Mouse (Mus musculus) lung, embryonic 14.5 days (tissue): ENCODE measurements at regions not wholly inside any gene's neighbourhood (a gene's known extent, or its start where the extent isn't known, plus 50 kb on each side); places are given as distances from the start of the nearest gene placed in this dataset.

Source experiments
- ATAC-seq: fragments of 200-750 bp; cut with Nextera tagmentation; 2 replicates; pipeline ENCODE4 v1.8.0; 2017; ENCODE audit warnings: mild to moderate bottlenecking, moderate TSS enrichment, moderate library complexity; ENCODE audit not compliant: insufficient read depth
- DNase-seq: peaks from one replicate; pipeline ENCODE4 v3.0.0-alpha.2; 2015
- H3K27ac ChIP-seq: fragments of 300-500 bp; sonication (generic); 2 replicates; pipeline ENCODE4 v1.5.1; 2014; ENCODE audit warnings: low read depth, mild to moderate bottlenecking, moderate library complexity
- H3K27me3 ChIP-seq: fragments of 300-500 bp; sonication (generic); 2 replicates; pipeline ENCODE4 v1.6.1; 2014; ENCODE audit warnings: low read length, control low read depth; ENCODE audit not compliant: insufficient read depth
- H3K36me3 ChIP-seq: fragments of 300-500 bp; sonication (generic); 2 replicates; pipeline ENCODE4 v1.6.1; 2014; ENCODE audit warnings: control low read depth; ENCODE audit not compliant: insufficient read depth
- H3K4me1 ChIP-seq: fragments of 300-500 bp; sonication (generic); 2 replicates; pipeline ENCODE4 v1.6.1; 2014; ENCODE audit warnings: antibody characterized with exemption, control low read depth; ENCODE audit not compliant: insufficient read depth
- H3K4me2 ChIP-seq: fragments of 300-500 bp; sonication (generic); 2 replicates; pipeline ENCODE4 v1.6.1; 2014; ENCODE audit warnings: mild to moderate bottlenecking
- H3K4me3 ChIP-seq: fragments of 300-500 bp; sonication (generic); 2 replicates; pipeline ENCODE4 v1.5.1; 2014; ENCODE audit warnings: low read depth, low read length
- H3K9ac ChIP-seq: fragments of 300-500 bp; sonication (generic); 2 replicates; pipeline ENCODE4 v1.6.1; 2014
- H3K9me3 ChIP-seq: fragments of 300-500 bp; sonication (generic); 2 replicates; pipeline ENCODE4 v1.6.1; 2016; ENCODE audit warnings: low read depth, low read length, control low read depth
- CTCF ChIP-seq: IDR thresholded peaks from 2 replicates; pipeline ENCODE4 v1.5.1; 2016; ENCODE audit warnings: antibody characterized with exemption, low read depth
- WGBS: fragments of 180-500 bp; shearing (Covaris S2); extraction: QIAGEN DNeasy Blood & Tissue Kit; methylation state at CpG from one replicate; pipeline ENCODE4 v1.1.7; 2014; 5-methylcytosine and 5-hydroxymethylcytosine counted together

GRCm38 (mm10) chr9:24943830-24944229, 145.4 kb upstream of the Gm10181 start:
- 35% methylated on average over 6 of the region's 6 CpGs for WGBS
- Histone ChIP-seq H3K9me3 (no peaks in the 10 kb centered on the region), H3K4me2 (no peak overlapping the region), H3K4me3 (no peak overlapping the region), H3K9ac (no peak overlapping the region), H3K36me3 (no peaks in the 10 kb centered on the region), H3K27ac (no peak overlapping the region), H3K4me1 (no peaks in the 10 kb centered on the region), H3K27me3 (no peaks in the 10 kb centered on the region)
- peak; percentile 79 for ATAC-seq
- TF ChIP-seq CTCF = no peak
- peak; percentile 65 for DNase-seq

- ATAC-seq (no peak), DNase-seq (no peak)
- Histone ChIP-seq H3K4me2 (no peak overlapping the region), H3K9ac (no peak overlapping the region), H3K27ac (no peak overlapping the region), H3K9me3 (no peaks in the 10 kb centered on the region), H3K4me3 (no peak overlapping the region), H3K4me1 (no peaks in the 10 kb centered on the region), H3K36me3 (no peaks in the 10 kb centered on the region), H3K27me3 (no peaks in the 10 kb centered on the region)
- no peak for TF ChIP-seq CTCF
- 32% methylated on average over 23 of the region's 23 CpGs for WGBS
Measured at GRCm38 (mm10) chr9:24952516-24952915, 136.7 kb upstream of the Gm10181 start.

GRCm38 (mm10) chr9:24955641-24956040, 133.6 kb upstream of the Gm10181 start:
- H3K9ac ChIP-seq = no peak overlapping the region
- H3K27me3 ChIP-seq = no peaks in the 10 kb centered on the region
- DNase-seq (no peak), ATAC-seq (no peak)
- H3K27ac ChIP-seq = no peak overlapping the region
- TF ChIP-seq CTCF = no peak
- WGBS = 53% methylated on average over 5 of the region's 5 CpGs
- H3K4me1 ChIP-seq = no peaks in the 10 kb centered on the region
- H3K36me3 ChIP-seq = no peaks in the 10 kb centered on the region
- no peak overlapping the region for H3K4me2 ChIP-seq
- no peaks in the 10 kb centered on the region for H3K9me3 ChIP-seq
- H3K4me3 ChIP-seq = no peak overlapping the region

GRCm38 (mm10) chr9:24956566-24956965, 132.7 kb upstream of the Gm10181 start:
- no peaks in the 10 kb centered on the region for H3K4me1 ChIP-seq
- DNase-seq (no peak), ATAC-seq (no peak)
- no peak overlapping the region for H3K4me2 ChIP-seq
- H3K9me3 ChIP-seq = no peaks in the 10 kb centered on the region
- H3K27ac ChIP-seq = no peak overlapping the region
- no peak for TF ChIP-seq CTCF
- no peak overlapping the region for H3K4me3 ChIP-seq
- H3K27me3 ChIP-seq = no peaks in the 10 kb centered on the region
- no peaks in the 10 kb centered on the region for H3K36me3 ChIP-seq
- WGBS = 52% methylated on average over 7 of the region's 7 CpGs
- no peak overlapping the region for H3K9ac ChIP-seq

GRCm38 (mm10) chr9:24963290-24963689, 125.9 kb upstream of the Gm10181 start:
- no peak for DNase-seq
- no peak for TF ChIP-seq CTCF
- H3K27ac ChIP-seq = no peak overlapping the region
- H3K36me3 ChIP-seq = no peaks in the 10 kb centered on the region
- H3K4me1 ChIP-seq = no peaks in the 10 kb centered on the region
- H3K27me3 ChIP-seq = no peaks in the 10 kb centered on the region
- H3K4me2 ChIP-seq = no peak overlapping the region
- WGBS = 50% methylated on average over 1 of the region's 1 CpGs
- no peaks in the 10 kb centered on the region for H3K9me3 ChIP-seq
- H3K9ac ChIP-seq = no peak overlapping the region
- ATAC-seq = no peak
- H3K4me3 ChIP-seq = no peak overlapping the region

- DNase-seq = peak; percentile 19
- no peak overlapping the region for H3K27ac ChIP-seq
- no peaks in the 10 kb centered on the region for H3K27me3 ChIP-seq
- no peak overlapping the region for H3K9ac ChIP-seq
- TF ChIP-seq CTCF = no peak
- no peak overlapping the region for H3K4me3 ChIP-seq
- WGBS = 68% methylated on average over 10 of the region's 10 CpGs
- no peaks in the 10 kb centered on the region for H3K4me1 ChIP-seq
- no peaks in the 10 kb centered on the region for H3K9me3 ChIP-seq
- H3K36me3 ChIP-seq = no peaks in the 10 kb centered on the region
- H3K4me2 ChIP-seq = no peak overlapping the region
- ATAC-seq = no peak
Measured at GRCm38 (mm10) chr9:24967571-24967970, 121.7 kb upstream of the Gm10181 start.

- DNase-seq (peak; percentile 57), ATAC-seq (peak; percentile 84)
- Histone ChIP-seq H3K9me3 (no peaks in the 10 kb centered on the region), H3K27me3 (no peaks in the 10 kb centered on the region), H3K4me2 (peak overlapping the region; percentile 38), H3K9ac (no peak overlapping the region), H3K4me1 (peaks cover 11% of the 10 kb centered on the region), H3K4me3 (no peak overlapping the region), H3K36me3 (no peaks in the 10 kb centered on the region), H3K27ac (no peak overlapping the region)
- no peak for TF ChIP-seq CTCF
- WGBS = 3% methylated on average over 19 of the region's 19 CpGs
Measured at GRCm38 (mm10) chr9:24974021-24974741, 115.0 kb upstream of the Gm10181 start.
